ENCODE assay signal across 8 mouse cellular contexts in the genomic region with DNA sequence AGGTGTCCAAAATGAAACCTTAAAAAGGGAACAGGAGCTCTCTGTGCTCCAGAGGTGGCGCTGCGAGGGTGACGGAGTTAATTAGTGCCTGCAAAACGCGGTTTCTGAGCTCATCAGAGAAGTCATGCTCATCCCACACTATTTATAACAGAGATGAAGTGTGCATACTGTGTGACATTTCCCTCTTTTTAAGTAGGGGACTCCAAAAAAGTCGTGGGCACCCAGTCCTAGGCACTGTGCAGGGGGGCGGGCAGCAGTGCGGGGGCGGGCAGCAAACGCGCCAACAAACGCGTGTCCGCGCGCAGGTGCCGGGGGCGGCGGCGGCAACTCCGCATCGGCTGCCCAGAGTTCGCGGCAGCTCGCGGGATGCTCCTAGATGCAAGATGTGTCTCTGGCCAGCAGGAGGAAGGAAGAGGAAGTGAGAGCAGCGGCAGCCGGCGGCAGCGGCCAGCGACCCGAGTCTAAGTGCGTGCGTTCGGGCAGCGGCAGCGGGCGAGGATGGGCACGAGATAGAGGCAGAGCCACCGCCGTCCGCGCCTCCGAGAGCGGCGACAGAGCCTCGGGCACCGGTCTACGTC. TPM values are rescaled to one million over a fixed set of nuclear protein-coding genes. Genes with fewer than 3 reads are reported as not detected.
A peak's percentile ranks its signal among the peaks of the same experiment; 100 is the strongest.
DNase-seq lines count a peak whose midpoint lies in the region; ATAC-seq lines count a peak whose summit lies in the region.

Elmo1 (plus strand) TSS at position 464 of the 578 bp plus-strand sequence.

- under 1% methylated on average over 49 of the region's 49 CpGs for WGBS in forebrain, embryonic 13.5 days
- 0% methylated on average over 49 of the region's 49 CpGs for WGBS in heart, embryonic 15.5 days
- under 1% methylated on average over 49 of the region's 49 CpGs for WGBS in liver, embryonic 12.5 days (ENCODE audit: insufficient replicate concordance)
- WGBS in stomach, embryonic 16.5 days = under 1% methylated on average over 43 of the region's 49 CpGs

- peak; percentile 29 for DNase-seq in cerebellum, adult 11 months
- peak; percentile 82 for DNase-seq in kidney, postnatal 10 days

- peak within 1 kb of the TSS; percentile 48 for H3K27ac ChIP-seq in forebrain, embryonic 13.5 days
- H3K27ac ChIP-seq in heart, embryonic 15.5 days = peak within 1 kb of the TSS; percentile 84
- peak within 1 kb of the TSS; percentile 68 for H3K27ac ChIP-seq in liver, embryonic 12.5 days
- peak within 1 kb of the TSS; percentile 80 for H3K27ac ChIP-seq in stomach, embryonic 16.5 days (ENCODE audit: low read length)

- H3K9ac ChIP-seq in forebrain, embryonic 13.5 days = peak within 1 kb of the TSS; percentile 76
- peak within 1 kb of the TSS; percentile 76 for H3K9ac ChIP-seq in heart, embryonic 15.5 days
- peak within 1 kb of the TSS; percentile 65 for H3K9ac ChIP-seq in liver, embryonic 12.5 days
- H3K9ac ChIP-seq in stomach, embryonic 16.5 days (ENCODE audit: low read length) = peak within 1 kb of the TSS; percentile 85

- peaks cover 3% of the 10 kb centered on the region; the same call in 1 of the 2 replicates for H3K4me1 ChIP-seq in forebrain, embryonic 13.5 days
- H3K4me1 ChIP-seq in heart, embryonic 15.5 days (replicated peaks) = peaks cover 21% of the 10 kb centered on the region
- peaks cover 16% of the 10 kb centered on the region for H3K4me1 ChIP-seq in liver, embryonic 12.5 days
- peaks cover 4% of the 10 kb centered on the region; the same call in 1 of the 2 replicates for H3K4me1 ChIP-seq in stomach, embryonic 16.5 days (ENCODE audit: control insufficient read depth, insufficient read depth, low read length)

- peak within 1 kb of the TSS; percentile 97 for H3K4me2 ChIP-seq in forebrain, embryonic 13.5 days
- H3K4me2 ChIP-seq in heart, embryonic 15.5 days = peak within 1 kb of the TSS; percentile 99
- peak within 1 kb of the TSS; percentile 83 for H3K4me2 ChIP-seq in liver, embryonic 12.5 days
- H3K4me2 ChIP-seq in stomach, embryonic 16.5 days (ENCODE audit: low read depth, low read length) = peak within 1 kb of the TSS; percentile 88

- no peaks in the 10 kb centered on the region for H3K9me3 ChIP-seq in forebrain, embryonic 13.5 days (replicated peaks)
- no peaks in the 10 kb centered on the region for H3K9me3 ChIP-seq in heart, embryonic 15.5 days (replicated peaks)
- no peaks in the 10 kb centered on the region for H3K9me3 ChIP-seq in liver, embryonic 12.5 days (replicated peaks)
- H3K9me3 ChIP-seq in stomach, embryonic 16.5 days (replicated peaks; ENCODE audit: control insufficient read depth, low read length) = no peaks in the 10 kb centered on the region

- peak; percentile 28 for ATAC-seq in CD4-positive, CD25-positive, alpha-beta regulatory T cell, adult 4 months
- peak; percentile 78 for ATAC-seq in forebrain, embryonic 13.5 days
- peak; percentile 71 for ATAC-seq in heart, embryonic 15.5 days (replicated peaks; ENCODE audit: insufficient number of reproducible peaks, insufficient read depth, low FRiP score, low read depth)
- peak; percentile 40; the same call in 1 of the 2 replicates for ATAC-seq in liver, embryonic 12.5 days
- peak; percentile 65 for ATAC-seq in monocyte, adult 5-6 weeks (replicated peaks; ENCODE audit: insufficient number of reproducible peaks, low FRiP score, low TSS enrichment, poor library complexity, severe bottlenecking)
- ATAC-seq in stomach, embryonic 16.5 days (ENCODE audit: insufficient read depth, low FRiP score) = peak; percentile 65

- H3K27me3 ChIP-seq in forebrain, embryonic 13.5 days = peaks cover 44% of the 10 kb centered on the region
- H3K27me3 ChIP-seq in heart, embryonic 15.5 days = peaks cover 8% of the 10 kb centered on the region; the same call in 1 of the 2 replicates
- peaks cover 65% of the 10 kb centered on the region for H3K27me3 ChIP-seq in liver, embryonic 12.5 days (replicated peaks)
- H3K27me3 ChIP-seq in stomach, embryonic 16.5 days (ENCODE audit: control insufficient read depth, insufficient read depth, low read length) = no peaks in the 10 kb centered on the region

- H3K36me3 ChIP-seq in forebrain, embryonic 13.5 days (ENCODE audit: poor library complexity, severe bottlenecking) = no peaks in the 10 kb centered on the region
- no peaks in the 10 kb centered on the region for H3K36me3 ChIP-seq in heart, embryonic 15.5 days
- H3K36me3 ChIP-seq in liver, embryonic 12.5 days = no peaks in the 10 kb centered on the region
- H3K36me3 ChIP-seq in stomach, embryonic 16.5 days (ENCODE audit: control insufficient read depth, insufficient read depth, low read length) = no peaks in the 10 kb centered on the region

- peak within 1 kb of the TSS; percentile 77 for H3K4me3 ChIP-seq in forebrain, embryonic 13.5 days
- H3K4me3 ChIP-seq in heart, embryonic 15.5 days = peak within 1 kb of the TSS; percentile 85
- H3K4me3 ChIP-seq in liver, embryonic 12.5 days = peak within 1 kb of the TSS; percentile 65
- H3K4me3 ChIP-seq in stomach, embryonic 16.5 days (replicated peaks; ENCODE audit: low read length) = peak within 1 kb of the TSS; percentile 84

RNA-seq across cellular contexts. Expression of gene Elmo1, which starts in this region (rescaled TPM):
- 100 to 1,000 TPM; 100 to 111 TPM for polyA plus RNA-seq in CD4-positive, CD25-positive, alpha-beta regulatory T cell, adult 4 months (2017; shearing (Covaris generic))
- 24.0 and 24.3 TPM in 2 replicates for polyA plus RNA-seq in forebrain, embryonic 13.5 days (2015; fragmentation: Nextera tagmentation; extraction: Ambion mirVana)
- 10.1 and 17.6 TPM in 2 replicates for polyA plus RNA-seq in heart, embryonic 15.5 days (2015; fragmentation: Nextera tagmentation; extraction: Ambion mirVana)
- 6.2 and 6.7 TPM in 2 replicates for polyA plus RNA-seq in liver, embryonic 12.5 days (2016; fragmentation: Nextera tagmentation; extraction: Ambion mirVana)
- 61.8 to 124 TPM (median 71.9 TPM) in 3 replicates for total RNA-seq in monocyte, adult 5-6 weeks (2017)
- polyA plus RNA-seq in stomach, embryonic 16.5 days (2015; fragmentation: Nextera tagmentation; extraction: Ambion mirVana) = 11.6 and 11.9 TPM in 2 replicates

Comparison
In these comparisons a context has a peak if more than half of its experiments do, and no peak if none do; other contexts are left out.
1. Peak in every context shown above with its lines: DNase-seq, ATAC-seq, H3K4me3 ChIP-seq and H3K27ac ChIP-seq.
2. ATAC-seq: peak in every context shown above with its lines; median percentile 78 in forebrain, embryonic 13.5 days; 71 in heart, embryonic 15.5 days; 65 in monocyte, adult 5-6 weeks; 65 in stomach, embryonic 16.5 days; 40 in liver, embryonic 12.5 days; 28 in CD4-positive, CD25-positive, alpha-beta regulatory T cell, adult 4 months.